Mouse (Mus musculus): ENCODE results near the gene Zfpl1. TPM values are rescaled to one million over a fixed set of nuclear protein-coding genes. Genes with fewer than 3 reads are reported as not detected.
"Not testable (repeated sequence)": the region's sequence is repeated elsewhere in the genome, so short reads cannot be mapped to it uniquely, and the experiment has no call there.

Gene Zfpl1
- polyA plus RNA-seq (2015; fragmentation: Nextera tagmentation; extraction: Ambion mirVana): 79.2 and 82.5 TPM in 2 replicates

DNA sequence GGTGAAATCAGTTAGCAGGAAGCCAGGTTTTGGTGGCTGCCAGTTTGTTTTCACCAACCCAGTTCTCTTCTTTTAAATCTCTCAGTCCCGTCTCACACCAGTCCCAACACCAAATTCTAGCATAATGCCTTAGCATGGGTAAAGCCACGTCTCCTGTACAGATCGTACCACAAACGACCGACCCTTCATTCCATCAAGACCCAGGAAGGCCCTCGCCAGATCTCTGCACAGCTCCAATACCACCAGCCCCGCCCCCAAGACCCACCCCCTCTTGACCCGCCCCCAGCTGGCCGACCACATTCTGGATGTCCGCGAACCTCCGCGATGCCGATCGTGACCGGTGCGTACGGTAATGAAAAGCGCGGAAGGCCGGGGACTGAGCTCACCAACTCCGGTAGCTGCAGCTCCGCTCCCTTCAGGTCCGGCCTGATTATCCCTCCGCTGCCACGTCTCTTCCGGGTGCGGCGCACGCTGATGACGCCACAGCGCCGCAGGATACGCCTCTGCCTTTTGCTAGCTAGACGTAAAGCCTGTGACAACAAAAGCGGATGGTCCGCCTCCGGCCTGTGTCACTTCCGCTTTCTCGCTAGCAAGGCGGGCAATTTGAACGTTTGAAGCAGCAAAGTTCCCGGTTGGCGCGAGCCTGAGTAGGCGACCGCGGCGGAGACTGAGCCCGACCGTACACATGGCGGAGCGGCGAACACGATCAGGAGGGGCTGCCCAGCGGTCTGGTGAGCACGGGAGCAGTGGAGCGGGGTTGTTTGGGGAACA lies at the start of gene Zfpl1, which contains the start of gene Cdca5:
Gene Zfpl1, minus strand, starts transcription at position 479 of the 771 bp plus-strand sequence.
Gene Cdca5, plus strand, starts transcription at position 506 of the 771 bp plus-strand sequence.
- peak within 1 kb of the TSS; percentile 71 for H3K27ac ChIP-seq
- H3K27me3 ChIP-seq: no peaks in the 10 kb centered on the region
- no peaks in the 10 kb centered on the region for H3K9me3 ChIP-seq
- peak within 1 kb of the TSS; percentile 72 for H3K4me3 ChIP-seq
- H3K4me2 ChIP-seq: peak within 1 kb of the TSS; percentile 92
- H3K4me1 ChIP-seq (replicated peaks): peaks cover 29% of the 10 kb centered on the region
- H3K36me3 ChIP-seq: peaks cover 32% of the 10 kb centered on the region
- WGBS: under 1% methylated on average over 58 of the region's 58 CpGs
- ATAC-seq (ENCODE audit: low FRiP score): peak; percentile 89
- H3K9ac ChIP-seq: peak within 1 kb of the TSS; percentile 81

DNA sequence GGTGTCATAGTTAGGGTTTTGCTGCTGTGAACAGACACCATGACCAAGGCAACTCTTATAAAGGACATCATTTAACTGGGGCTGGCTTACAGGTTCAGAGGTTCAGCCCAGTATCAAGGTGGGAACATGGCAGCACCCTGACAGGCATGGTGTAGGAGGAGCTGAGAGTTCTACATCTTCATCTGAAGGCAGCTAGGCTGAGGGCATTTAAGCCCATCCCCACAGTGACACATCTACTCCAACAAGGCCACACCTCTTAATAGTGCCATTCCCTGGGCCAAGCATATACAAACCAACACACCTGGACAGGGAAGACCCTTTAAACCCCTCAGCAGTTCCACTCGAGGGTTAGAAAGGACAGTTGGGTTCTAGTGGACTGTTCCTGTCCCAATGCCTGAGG lies 48.4 kb upstream of the Zfpl1 start:
- peaks cover 48% of the 10 kb centered on the region for H3K36me3 ChIP-seq
- not testable (repeated sequence) for H3K27ac ChIP-seq; H3K9me3 ChIP-seq; H3K4me1 ChIP-seq (replicated peaks); H3K4me2 ChIP-seq; ATAC-seq (ENCODE audit: low FRiP score); H3K4me3 ChIP-seq; H3K27me3 ChIP-seq; H3K9ac ChIP-seq
- WGBS: 65% methylated on average over 1 of the region's 1 CpGs

DNA sequence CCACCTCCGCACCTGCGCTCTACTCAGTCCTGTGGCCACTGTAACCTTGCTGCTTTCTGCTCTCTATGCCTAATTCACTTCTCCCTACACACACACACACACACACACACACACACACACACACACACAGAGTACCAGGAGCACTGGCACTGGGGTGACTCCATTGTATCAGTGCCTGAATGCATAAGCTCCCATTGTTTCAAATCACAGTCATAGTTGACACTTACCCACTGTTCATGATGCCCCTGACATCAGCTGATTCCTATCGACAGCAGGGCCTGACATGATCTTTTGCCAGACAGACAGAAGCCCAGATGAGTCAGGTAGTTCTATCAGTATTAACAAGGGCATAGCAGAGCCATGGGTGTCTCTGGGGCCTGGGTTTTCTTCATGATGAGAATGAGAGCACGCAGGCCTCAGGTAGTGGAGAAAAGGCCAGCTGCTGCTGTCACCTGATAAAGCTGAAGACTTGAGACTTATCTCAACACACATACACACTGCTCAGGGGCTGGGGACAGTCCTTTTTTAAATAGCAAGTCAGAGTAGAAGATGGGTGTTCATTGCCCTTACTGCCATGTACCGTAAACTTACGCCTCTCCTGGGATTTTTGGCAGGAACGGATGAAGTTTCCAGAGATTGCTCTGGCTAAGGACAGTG lies 47.5 kb upstream of the Zfpl1 start:
- no peak for ATAC-seq (ENCODE audit: low FRiP score)
- Histone ChIP-seq H3K27ac (no peak overlapping the region; the same call in 1 of the 2 replicates), H3K4me1 (replicated peaks) (peaks cover 4% of the 10 kb centered on the region), H3K27me3 (no peaks in the 10 kb centered on the region), H3K36me3 (peaks cover 40% of the 10 kb centered on the region), H3K4me2 (no peak overlapping the region), H3K9me3 (no peaks in the 10 kb centered on the region), H3K4me3 (no peak overlapping the region), H3K9ac (peak overlapping the region; percentile 19; the same call in 1 of the 2 replicates)
- 86% methylated on average over 7 of the region's 7 CpGs for WGBS

DNA sequence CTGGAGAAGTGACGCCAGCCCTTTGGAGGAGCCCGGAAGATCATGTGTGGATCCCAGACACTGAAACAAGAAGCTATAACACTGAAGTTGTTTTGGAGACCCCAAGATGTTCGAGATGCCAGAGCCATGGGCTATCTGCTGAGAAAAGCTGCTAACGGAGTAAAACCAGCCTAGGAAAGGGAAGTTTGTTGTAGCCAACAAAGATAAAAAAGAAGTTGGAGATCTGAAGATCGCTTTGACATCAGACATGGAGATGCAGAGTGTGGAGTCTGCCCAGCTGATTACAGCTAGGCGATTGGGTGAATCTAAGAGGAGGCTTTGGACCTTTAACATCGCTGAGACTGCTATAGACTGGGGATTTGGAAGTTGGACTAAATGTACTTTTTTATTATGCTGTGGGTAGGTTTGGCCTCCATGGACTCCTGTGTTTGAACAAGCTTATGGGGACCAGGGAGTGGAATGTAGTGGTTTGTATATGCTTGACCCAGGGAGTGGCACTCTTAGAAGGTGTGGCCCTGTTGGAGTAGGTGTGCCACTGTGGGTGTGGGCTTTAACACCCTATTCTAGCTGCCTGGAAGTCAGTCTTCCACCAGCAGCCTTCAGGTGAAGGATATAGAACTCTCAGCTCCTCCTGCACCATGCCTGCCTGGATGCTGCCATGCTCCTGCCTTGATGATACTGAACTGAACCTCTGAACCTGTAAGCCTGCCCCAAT lies 45.8 kb upstream of the Zfpl1 start:
- not testable (repeated sequence) for H3K9me3 ChIP-seq; H3K27me3 ChIP-seq; ATAC-seq (ENCODE audit: low FRiP score); H3K9ac ChIP-seq; H3K4me2 ChIP-seq; H3K4me1 ChIP-seq (replicated peaks); H3K27ac ChIP-seq; H3K4me3 ChIP-seq
- H3K36me3 ChIP-seq: peaks cover 22% of the 10 kb centered on the region
- WGBS: 82% methylated on average over 7 of the region's 7 CpGs

DNA sequence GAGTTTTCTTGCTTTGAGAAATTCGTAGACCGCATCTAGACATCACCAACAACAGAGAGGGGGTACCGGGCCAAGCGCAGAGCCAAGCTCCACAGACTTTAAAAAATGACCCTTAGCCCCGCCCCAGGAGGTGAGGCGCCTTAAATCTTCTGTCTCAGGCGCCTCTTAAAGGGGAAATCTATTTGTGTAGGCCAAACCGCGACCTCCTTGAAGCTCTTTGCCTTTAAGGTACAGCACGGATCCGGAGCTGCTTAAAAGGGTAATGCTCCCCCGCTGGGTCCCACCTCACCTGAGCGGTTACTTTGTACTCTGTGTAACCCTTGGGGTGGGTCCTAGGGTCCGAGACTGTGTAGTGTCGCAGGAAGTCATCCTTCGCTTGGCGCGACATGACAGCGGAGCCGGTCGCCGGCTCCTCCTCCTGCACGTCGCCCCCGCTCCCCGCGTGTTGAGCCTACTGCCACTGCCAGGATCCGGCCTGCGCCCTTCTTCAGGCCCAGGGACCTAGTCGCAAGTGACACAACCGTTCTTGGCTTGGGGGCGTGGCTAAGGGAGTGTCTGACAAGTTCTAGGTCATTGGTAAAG lies 43.1 kb upstream of the Zfpl1 start, which contains the start of gene Snx15:
Gene Snx15, minus strand, starts transcription at position 545 of the 582 bp plus-strand sequence.
- peak within 1 kb of the TSS; percentile 58 for H3K4me3 ChIP-seq
- WGBS: under 1% methylated on average over 32 of the region's 32 CpGs
- peak; percentile 94 for ATAC-seq (ENCODE audit: low FRiP score)
- H3K9me3 ChIP-seq: no peaks in the 10 kb centered on the region
- H3K4me2 ChIP-seq: peak within 1 kb of the TSS; percentile 55
- H3K9ac ChIP-seq: peak within 1 kb of the TSS; percentile 76
- H3K36me3 ChIP-seq: peaks cover 6% of the 10 kb centered on the region; the same call in 1 of the 2 replicates
- peak within 1 kb of the TSS; percentile 94 for H3K27ac ChIP-seq
- H3K4me1 ChIP-seq (replicated peaks): peaks cover 16% of the 10 kb centered on the region
- H3K27me3 ChIP-seq: no peaks in the 10 kb centered on the region

DNA sequence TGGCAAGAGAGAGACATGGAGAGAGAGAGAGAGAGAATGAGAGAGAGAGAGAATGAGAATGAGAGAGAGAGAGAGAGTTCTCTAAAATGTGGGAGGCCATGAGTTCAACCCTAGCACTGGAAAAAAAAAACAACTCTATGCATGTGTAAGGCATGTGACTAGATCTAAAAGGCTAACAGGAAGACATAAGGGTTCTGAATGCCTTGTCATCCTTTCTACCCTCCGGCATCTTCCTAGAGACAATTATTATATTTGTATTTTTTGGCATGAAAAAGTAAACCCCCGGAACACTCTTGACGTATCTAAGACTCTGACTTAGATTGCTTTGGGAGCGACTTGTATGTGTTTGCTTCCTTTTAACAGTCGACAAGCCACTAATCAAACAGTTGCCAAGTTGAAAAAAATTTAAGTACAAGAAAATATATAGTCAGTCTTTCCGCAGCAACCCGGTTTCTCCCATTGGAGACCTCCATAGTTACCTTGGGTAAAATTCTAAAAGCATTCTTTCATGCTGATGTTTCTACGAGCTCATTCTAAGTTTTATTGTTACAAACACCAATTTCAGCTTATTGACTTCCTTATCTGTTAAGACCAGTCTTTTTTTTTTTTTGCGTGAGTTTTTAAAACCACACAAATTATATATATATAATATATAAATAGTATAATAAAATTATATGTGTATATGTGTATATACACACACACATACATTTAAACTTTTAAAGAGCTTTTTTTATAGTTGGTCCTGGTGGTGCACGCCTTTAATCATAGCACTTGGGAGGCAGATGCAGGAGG lies 42.2 kb upstream of the Zfpl1 start:
- Histone ChIP-seq H3K4me3 (peak overlapping the region; percentile 58), H3K27me3 (no peaks in the 10 kb centered on the region), H3K9ac (peak overlapping the region; percentile 76; the same call in 1 of the 2 replicates), H3K27ac (peak overlapping the region; percentile 94), H3K4me1 (replicated peaks) (peaks cover 12% of the 10 kb centered on the region), H3K4me2 (peak overlapping the region; percentile 55), H3K9me3 (no peaks in the 10 kb centered on the region), H3K36me3 (peaks cover 6% of the 10 kb centered on the region; the same call in 1 of the 2 replicates)
- ATAC-seq (ENCODE audit: low FRiP score): no peak
- WGBS: 74% methylated on average over 10 of the region's 10 CpGs

DNA sequence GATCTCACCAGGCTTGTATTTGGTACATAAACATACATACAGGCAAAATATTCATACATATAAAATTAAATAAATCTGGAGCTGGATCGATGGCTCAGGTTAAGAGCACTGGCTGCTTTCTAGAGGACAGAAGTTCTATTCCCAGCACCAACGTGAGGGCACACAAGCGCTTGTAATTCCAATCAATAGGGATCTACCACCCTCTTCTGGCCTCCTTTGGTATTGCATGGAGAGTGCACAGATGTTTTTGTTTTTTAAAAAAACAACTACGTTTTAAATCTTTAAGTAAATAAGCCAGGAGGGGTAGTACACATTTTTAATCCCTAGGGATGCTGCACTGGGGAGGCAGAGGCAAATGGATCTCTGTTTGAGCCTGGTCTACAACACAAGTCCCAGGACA lies 41.5 kb upstream of the Zfpl1 start:
- Histone ChIP-seq H3K4me3 (no peak overlapping the region), H3K9me3 (no peaks in the 10 kb centered on the region), H3K36me3 (peaks cover 13% of the 10 kb centered on the region), H3K27ac (no peak overlapping the region), H3K27me3 (no peaks in the 10 kb centered on the region), H3K4me2 (no peak overlapping the region), H3K4me1 (replicated peaks) (peaks cover 12% of the 10 kb centered on the region), H3K9ac (no peak overlapping the region)
- 23% methylated on average over 4 of the region's 4 CpGs for WGBS
- ATAC-seq (ENCODE audit: low FRiP score): no peak

DNA sequence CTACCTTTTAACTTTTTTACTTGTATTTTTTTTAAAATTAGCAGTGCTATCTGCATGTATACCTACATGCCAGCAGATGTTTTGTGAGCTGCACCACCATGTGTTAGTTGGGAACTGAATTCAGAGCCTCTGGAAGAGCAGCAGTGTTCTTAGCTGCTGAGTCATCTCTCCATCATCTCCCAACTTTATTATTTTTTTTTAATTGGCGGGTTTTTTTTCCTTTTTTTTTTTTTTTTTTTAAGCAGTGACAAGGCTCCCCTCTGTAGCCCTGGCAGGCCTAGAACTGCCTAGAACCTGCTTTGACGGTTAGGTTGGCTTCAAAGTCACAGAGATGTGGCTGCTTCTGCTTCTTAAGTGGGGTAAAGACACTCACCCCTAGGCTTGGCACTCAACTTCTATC lies 40.1 kb upstream of the Zfpl1 start:
- Histone ChIP-seq H3K4me1 (replicated peaks) (peaks cover 12% of the 10 kb centered on the region), H3K9ac (no peak overlapping the region), H3K36me3 (peaks cover 25% of the 10 kb centered on the region), H3K27ac (no peak overlapping the region), H3K4me2 (no peak overlapping the region), H3K9me3 (no peaks in the 10 kb centered on the region), H3K27me3 (no peaks in the 10 kb centered on the region), H3K4me3 (no peak overlapping the region)
- ATAC-seq (ENCODE audit: low FRiP score): no peak
- WGBS: 83% methylated on average over 2 of the region's 2 CpGs

DNA sequence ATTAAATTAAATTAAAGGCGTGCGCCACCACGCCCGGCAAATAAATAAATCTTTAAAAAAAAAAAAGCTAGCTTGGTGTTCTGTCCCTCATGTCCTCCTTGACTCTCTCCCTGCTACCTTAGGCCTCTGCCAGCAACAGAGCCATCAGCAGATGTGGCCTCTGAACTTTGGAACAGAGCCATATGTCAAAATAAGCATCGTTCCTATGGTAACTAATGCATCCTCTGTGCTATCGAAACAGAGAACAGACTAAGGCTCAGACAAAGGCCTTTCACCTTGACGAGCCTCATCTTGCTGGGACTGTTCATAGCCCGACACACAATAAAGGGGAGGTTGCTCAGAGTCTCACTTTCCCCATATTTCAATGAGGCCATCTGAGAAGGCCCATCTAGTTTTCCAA lies 38.6 kb upstream of the Zfpl1 start:
- H3K9me3 ChIP-seq: no peaks in the 10 kb centered on the region
- no peak overlapping the region for H3K4me3 ChIP-seq
- H3K36me3 ChIP-seq: peaks cover 28% of the 10 kb centered on the region
- H3K9ac ChIP-seq: peak overlapping the region; percentile 20; the same call in 1 of the 2 replicates
- 62% methylated on average over 8 of the region's 8 CpGs for WGBS
- H3K4me2 ChIP-seq: no peak overlapping the region
- no peak for ATAC-seq (ENCODE audit: low FRiP score)
- H3K4me1 ChIP-seq (replicated peaks): peaks cover 25% of the 10 kb centered on the region
- H3K27me3 ChIP-seq: no peaks in the 10 kb centered on the region
- H3K27ac ChIP-seq: peak overlapping the region; percentile 49

DNA sequence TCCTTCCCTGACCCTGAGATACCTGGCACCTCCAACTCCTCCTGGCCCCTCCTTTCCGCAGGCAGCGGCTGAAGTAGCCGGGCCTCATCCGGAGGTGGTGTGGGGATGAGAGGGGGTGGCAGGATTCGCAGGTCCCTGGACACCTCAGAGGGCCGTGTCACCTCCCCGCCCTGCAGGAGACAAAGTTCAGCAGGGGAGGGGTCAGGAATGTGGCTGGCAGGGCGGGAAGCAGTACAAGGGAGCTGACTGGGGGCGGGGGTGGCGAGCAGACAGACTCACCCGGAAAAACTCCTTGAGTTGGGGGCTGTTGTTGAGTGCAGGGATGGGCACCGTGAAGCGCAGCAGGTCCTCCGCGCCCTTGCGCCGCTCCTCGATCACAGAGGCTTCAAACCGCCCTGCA lies 37.0 kb upstream of the Zfpl1 start:
- Histone ChIP-seq H3K4me2 (no peak overlapping the region), H3K4me3 (no peak overlapping the region), H3K9ac (0 out of 2 replicates have a peak overlapping the region, but pooled peaks have one; percentile 39), H3K9me3 (no peaks in the 10 kb centered on the region), H3K27ac (no peak overlapping the region), H3K36me3 (peaks cover 28% of the 10 kb centered on the region), H3K4me1 (replicated peaks) (peaks cover 31% of the 10 kb centered on the region), H3K27me3 (no peaks in the 10 kb centered on the region)
- ATAC-seq (ENCODE audit: low FRiP score): no peak
- 39% methylated on average over 19 of the region's 19 CpGs for WGBS

DNA sequence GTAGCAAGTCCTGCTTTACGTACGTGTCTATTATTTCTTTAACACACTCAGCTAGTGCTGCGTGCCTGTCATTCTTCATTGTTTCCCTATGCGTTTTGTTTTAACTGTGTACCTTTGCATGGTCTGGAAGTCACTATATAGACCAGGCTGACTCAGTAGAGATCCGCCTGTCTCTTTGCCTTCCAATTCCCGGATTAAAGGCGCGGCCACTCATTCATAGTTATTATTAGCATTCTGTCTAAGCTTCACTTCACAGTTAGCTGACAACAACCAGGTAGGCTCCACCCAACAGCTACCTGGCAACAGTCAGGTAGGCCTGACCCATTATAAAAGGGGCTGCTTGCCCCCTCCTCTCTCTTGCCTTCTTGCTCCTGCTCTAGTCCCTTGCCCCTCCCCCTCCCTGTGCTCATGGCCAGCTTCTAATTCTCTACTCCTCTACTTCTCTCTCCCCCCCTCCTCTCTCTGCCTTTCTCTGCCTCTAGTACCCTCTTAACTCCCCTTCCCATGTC lies 34.0 kb upstream of the Zfpl1 start:
- peak; percentile 52 for ATAC-seq (ENCODE audit: low FRiP score)
- under 1% methylated on average over 8 of the region's 8 CpGs for WGBS
- H3K4me3 ChIP-seq: peak overlapping the region; percentile 89

More for the DNA sequence above, 34.0 kb upstream of the Zfpl1 start:
- Histone ChIP-seq H3K27me3 (no peaks in the 10 kb centered on the region), H3K9ac (peak overlapping the region; percentile 89), H3K4me2 (peak overlapping the region; percentile 93), H3K36me3 (peaks cover 50% of the 10 kb centered on the region), H3K9me3 (no peaks in the 10 kb centered on the region), H3K27ac (peak overlapping the region; percentile 95), H3K4me1 (replicated peaks) (peaks cover 36% of the 10 kb centered on the region)

All from hindbrain, embryonic 13.5 days (tissue).